Mouse (Mus musculus): ENCODE data around the gene Chrna10.

Gene Chrna10

GRCm38 (mm10) chr7:102100868-102101267 lies 15.8 kb downstream of the Chrna10 start:
- TF ChIP-seq GATA4 (IDR thresholded peaks at IDR 0.05; ENCODE audit: insufficient replicate concordance, low read length), result no peak

- no peak for TF ChIP-seq GATA4 (IDR thresholded peaks at IDR 0.05; ENCODE audit: insufficient replicate concordance, low read length)
Observed at GRCm38 (mm10) chr7:102099760-102100661, 16.6 kb downstream of the Chrna10 start.

GRCm38 (mm10) chr7:102087336-102087735 lies 29.3 kb downstream of the Chrna10 start:
- TF ChIP-seq GATA4 (IDR thresholded peaks at IDR 0.05; ENCODE audit: insufficient replicate concordance, low read length), result no peak

GRCm38 (mm10) chr7:102084041-102084696 lies 32.5 kb downstream of the Chrna10 start:
- no peak for TF ChIP-seq GATA4 (IDR thresholded peaks at IDR 0.05; ENCODE audit: insufficient replicate concordance, low read length)

GRCm38 (mm10) chr7:102082816-102083215 lies 33.8 kb downstream of the Chrna10 start, which contains the start of gene Trpc2:
Gene Trpc2, plus strand, starts transcription at chr7:102083116.
- no peak for TF ChIP-seq GATA4 (IDR thresholded peaks at IDR 0.05; ENCODE audit: insufficient replicate concordance, low read length)

- TF ChIP-seq GATA4 (IDR thresholded peaks at IDR 0.05; ENCODE audit: insufficient replicate concordance, low read length), result no peak
Observed at GRCm38 (mm10) chr7:102081784-102082183, 34.8 kb downstream of the Chrna10 start.

- no peak for TF ChIP-seq GATA4 (IDR thresholded peaks at IDR 0.05; ENCODE audit: insufficient replicate concordance, low read length)
Observed at GRCm38 (mm10) chr7:102080311-102080710, 36.3 kb downstream of the Chrna10 start.

- TF ChIP-seq GATA4 (IDR thresholded peaks at IDR 0.05; ENCODE audit: insufficient replicate concordance, low read length), result no peak
Observed at GRCm38 (mm10) chr7:102078517-102078916, 38.1 kb downstream of the Chrna10 start.

- TF ChIP-seq GATA4 (IDR thresholded peaks at IDR 0.05; ENCODE audit: insufficient replicate concordance, low read length), result no peak
Observed at GRCm38 (mm10) chr7:102076714-102077296, 39.8 kb downstream of the Chrna10 start.

GRCm38 (mm10) chr7:102066363-102066762 lies 50.3 kb downstream of the Chrna10 start:
- no peak for TF ChIP-seq GATA4 (IDR thresholded peaks at IDR 0.05; ENCODE audit: insufficient replicate concordance, low read length)

- TF ChIP-seq GATA4 (IDR thresholded peaks at IDR 0.05; ENCODE audit: insufficient replicate concordance, low read length), result peak; percentile 25; the same call in 1 of the 2 replicates
Observed at GRCm38 (mm10) chr7:102065046-102065891, 51.4 kb downstream of the Chrna10 start, which contains the start of the genes Rnf121, Xndc1 and Xntrpc. Gene Rnf121, minus strand, starts transcription at chr7:102065469. Gene Xndc1, plus strand, starts transcription at chr7:102065511. Gene Xntrpc, plus strand, starts transcription at chr7:102065713.

GRCm38 (mm10) chr7:102064655-102065045 lies 52.0 kb downstream of the Chrna10 start:
- TF ChIP-seq GATA4 (IDR thresholded peaks at IDR 0.05; ENCODE audit: insufficient replicate concordance, low read length), result no peak

GRCm38 (mm10) chr7:102063891-102064290 lies 52.7 kb downstream of the Chrna10 start:
- TF ChIP-seq GATA4 (IDR thresholded peaks at IDR 0.05; ENCODE audit: insufficient replicate concordance, low read length), result no peak

GRCm38 (mm10) chr7:102062203-102062602 lies 54.4 kb downstream of the Chrna10 start:
- TF ChIP-seq GATA4 (IDR thresholded peaks at IDR 0.05; ENCODE audit: insufficient replicate concordance, low read length), result no peak

- TF ChIP-seq GATA4 (IDR thresholded peaks at IDR 0.05; ENCODE audit: insufficient replicate concordance, low read length), result no peak
Observed at GRCm38 (mm10) chr7:102061353-102061752, 55.3 kb downstream of the Chrna10 start.
